Mouse (Mus musculus): ENCODE measurements around the gene Tut7. TPM values are rescaled to one million over a fixed set of nuclear protein-coding genes. Genes with fewer than 3 reads are reported as not detected.

Gene Tut7
- total and polyA plus RNA-seq, 3 experiments: 47.7 to 135 (median 53.8) TPM

GRCm38 (mm10) chr13:59741096-59741495 is 81.9 kb downstream of the Tut7 start:
- Histone ChIP-seq H3K27me3 (ENCODE audit: control insufficient read depth in 1 of 2, insufficient read depth in 2 of 2, low read length in 2 of 2) (no peaks in the 10 kb centered on the region), H3K4me1 (ENCODE audit: control insufficient read depth in 1 of 2, insufficient read depth in 2 of 2, low read length in 2 of 2) (no peaks in the 10 kb centered on the region), H3K9ac (ENCODE audit: control insufficient read depth, low read depth, low read length, poor library complexity, severe bottlenecking) (no peak overlapping the region), H3K79me2 (ENCODE audit: control insufficient read depth, insufficient read depth, low read length, poor library complexity) (no peaks in the 10 kb centered on the region), H3K9me3 (replicated peaks; ENCODE audit: insufficient read depth, low read length) (no peaks in the 10 kb centered on the region), H3K27ac (ENCODE audit: control insufficient read depth, low read depth, low read length) (no peak overlapping the region), H3K4me3 (ENCODE audit: control insufficient read depth in 1 of 2, insufficient read depth in 1 of 2, low read depth in 2 of 2, low read length in 2 of 2) (no peak overlapping the region), H3K36me3 (ENCODE audit: control insufficient read depth in 1 of 2, insufficient read depth in 2 of 2, low read length in 2 of 2) (no peaks in the 10 kb centered on the region)
- TF ChIP-seq BHLHE40 (IDR thresholded peaks at IDR 0.05; ENCODE audit: borderline replicate concordance, low read depth, low read length): no peak
- no peak for TF ChIP-seq POLR2A (IDR thresholded peaks at IDR 0.05; ENCODE audit: control insufficient read depth in 1 of 2, insufficient read depth in 1 of 2, low read depth in 1 of 2, low read length in 2 of 2, poor library complexity in 1 of 2)
- TF ChIP-seq SMC3 (IDR thresholded peaks at IDR 0.05; ENCODE audit: low read depth, low read length): no peak
- no peak for TF ChIP-seq ETS1 (IDR thresholded peaks at IDR 0.05; ENCODE audit: low read depth, low read length)
- no peak for TF ChIP-seq HCFC1 (IDR thresholded peaks at IDR 0.05; ENCODE audit: low read depth, low read length)
- TF ChIP-seq KAT2A (conservative IDR thresholded peaks at IDR 0.05; ENCODE audit: low read depth, low read length): no peak
- TF ChIP-seq MYB (IDR thresholded peaks at IDR 0.05; ENCODE audit: low read depth, low read length): no peak
- TF ChIP-seq TBP (IDR thresholded peaks at IDR 0.05; ENCODE audit: low read depth, low read length): no peak
- TF ChIP-seq RAD21 (IDR thresholded peaks at IDR 0.05; ENCODE audit: low read depth, low read length): no peak
- TF ChIP-seq JUND (IDR thresholded peaks at IDR 0.05; ENCODE audit: low read depth, low read length): no peak
- no peak for TF ChIP-seq MAZ (IDR thresholded peaks at IDR 0.05; ENCODE audit: low read depth, low read length)
- DNase-seq (ENCODE audit: low read depth, low spot score): no peak

DNA sequence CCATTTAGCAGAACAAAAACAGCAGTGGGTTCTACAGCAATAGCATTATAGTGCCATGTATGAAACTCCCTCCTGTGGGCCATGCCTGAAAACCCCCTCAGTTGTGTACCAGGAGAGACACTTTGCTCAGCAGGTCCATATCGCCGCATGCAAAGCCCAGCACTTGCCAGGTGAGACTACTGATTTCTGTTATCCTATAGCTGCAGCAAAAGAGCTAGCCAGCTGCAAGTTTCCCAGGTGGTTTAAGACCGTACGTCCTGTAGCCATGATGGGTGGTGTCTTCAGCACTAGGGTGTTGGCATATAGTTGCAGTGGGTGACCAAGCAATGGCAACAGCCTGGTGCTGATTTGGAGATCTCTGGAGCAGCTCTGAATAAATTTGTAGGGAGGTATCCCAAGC is 83.5 kb downstream of the Tut7 start:
- no peak overlapping the region for H3K9ac ChIP-seq (ENCODE audit: control insufficient read depth, low read depth, low read length, poor library complexity, severe bottlenecking)
- no peaks in the 10 kb centered on the region for H3K9me3 ChIP-seq (replicated peaks; ENCODE audit: insufficient read depth, low read length)
- peaks cover 0 to 4% of the 10 kb centered on the region in 2 experiments; a peak in 1 of 4 replicates for H3K4me1 ChIP-seq (ENCODE audit: control insufficient read depth in 1 of 2, insufficient read depth in 2 of 2, low read length in 2 of 2)
- TF ChIP-seq CHD1 (IDR thresholded peaks at IDR 0.05; ENCODE audit: low read depth, low read length) (no peak), USF2 (IDR thresholded peaks at IDR 0.05; ENCODE audit: borderline replicate concordance in 1 of 2, insufficient read depth in 1 of 2, low read depth in 1 of 2, low read length in 2 of 2) (no peak), MAZ (IDR thresholded peaks at IDR 0.05; ENCODE audit: low read depth, low read length) (no peak), TCF12 (IDR thresholded peaks at IDR 0.05; ENCODE audit: low read depth, low read length) (no peak), CTCF (IDR thresholded peaks at IDR 0.05 in 2 of 3, conservative IDR thresholded peaks at IDR 0.05 in 1 of 3; ENCODE audit: control insufficient read depth in 1 of 3, insufficient read depth in 1 of 3, low read depth in 2 of 3, low read length in 3 of 3, poor library complexity in 1 of 3, severe bottlenecking in 1 of 3) (no peak), ELF1 (IDR thresholded peaks at IDR 0.05; ENCODE audit: low read depth, low read length) (no peak), USF1 (IDR thresholded peaks at IDR 0.05; ENCODE audit: low read depth, low read length) (no peak), TAL1 (IDR thresholded peaks at IDR 0.05; ENCODE audit: low read length) (no peak), RCOR1 (IDR thresholded peaks at IDR 0.05; ENCODE audit: low read depth, low read length) (no peak), EP300 (IDR thresholded peaks at IDR 0.05; ENCODE audit: low read depth in 1 of 2, low read length in 2 of 2) (no peak), ETS1 (IDR thresholded peaks at IDR 0.05; ENCODE audit: low read depth, low read length) (no peak), JUND (IDR thresholded peaks at IDR 0.05; ENCODE audit: low read depth, low read length) (no peak)
- H3K27me3 ChIP-seq (ENCODE audit: control insufficient read depth in 1 of 2, insufficient read depth in 2 of 2, low read length in 2 of 2): no peaks in the 10 kb centered on the region
- no peak overlapping the region for H3K27ac ChIP-seq (ENCODE audit: control insufficient read depth, low read depth, low read length)
- peaks cover 0 to 6% of the 10 kb centered on the region in 2 experiments; a peak in 2 of 4 replicates for H3K36me3 ChIP-seq (ENCODE audit: control insufficient read depth in 1 of 2, insufficient read depth in 2 of 2, low read length in 2 of 2)
- no peak overlapping the region for H3K4me3 ChIP-seq (ENCODE audit: control insufficient read depth in 1 of 2, insufficient read depth in 1 of 2, low read depth in 2 of 2, low read length in 2 of 2)
- no peak for DNase-seq (ENCODE audit: low read depth, low spot score)
- H3K79me2 ChIP-seq (ENCODE audit: control insufficient read depth, insufficient read depth, low read length, poor library complexity): no peaks in the 10 kb centered on the region

Data from MEL (cell line).